Mouse (Mus musculus) cerebellum, adult 2 months (tissue): ENCODE measurements around the gene Taf13. TPM values are rescaled to one million over a fixed set of nuclear protein-coding genes. Genes with fewer than 3 reads are reported as not detected.

Source experiments
- DNase-seq, 2 experiments: peaks; one replicate each; pipeline ENCODE4 v3.0.0; 2021
- H3K27ac ChIP-seq: fragments of 200-500 bp; 2 replicates; pipeline ENCODE4 v1.5.1; 2012; ENCODE audit warnings: low read length, control low read depth, inconsistent platforms; ENCODE audit not compliant: insufficient read depth
- H3K27me3 ChIP-seq: fragments of 200-500 bp; 2 replicates; pipeline ENCODE4 v1.6.1; 2012; ENCODE audit warnings: inconsistent platforms, mild to moderate bottlenecking, low read length, moderate library complexity; ENCODE audit not compliant: control insufficient read depth, insufficient read depth
- H3K4me1 ChIP-seq: fragments of 200-500 bp; 2 replicates; pipeline ENCODE4 v1.6.1; 2011; ENCODE audit warnings: low read length; ENCODE audit not compliant: control insufficient read depth, insufficient read depth
- H3K4me3 ChIP-seq: fragments of 200-500 bp; replicated peaks from 2 replicates; pipeline ENCODE3; 2011; ENCODE audit warnings: mild to moderate bottlenecking, low read depth, low read length, control low read depth; ENCODE audit not compliant: insufficient read depth
- CTCF ChIP-seq: fragments of 200-500 bp; IDR thresholded peaks from 2 replicates; pipeline ENCODE4 v1.5.1; 2011; ENCODE audit warnings: low read depth, mild to moderate bottlenecking, control low read depth, low read length, moderate library complexity, borderline replicate concordance; ENCODE audit not compliant: insufficient read depth
- POLR2A ChIP-seq: fragments of 200-500 bp; IDR thresholded peaks from 2 replicates; pipeline ENCODE4 v1.6.1; 2011; ENCODE audit warnings: low read length, control low read depth, borderline replicate concordance; ENCODE audit not compliant: insufficient read depth
- WGBS: fragments of 180-500 bp; shearing (Covaris S2); methylation state at CpG from one replicate; pipeline ENCODE4 v1.1.7; 2018; 5-methylcytosine and 5-hydroxymethylcytosine counted together
- polyA plus RNA-seq: library from polyadenylated mRNA; depleted of rRNA; stranded (reverse); fragments of >200 nt; gene quantifications from 2 replicates; pipeline ENCODE4 v1.2.3, GENCODE M21; 2012

Gene Taf13
- polyA plus RNA-seq, 1 experiment = 51.7 TPM

DNA sequence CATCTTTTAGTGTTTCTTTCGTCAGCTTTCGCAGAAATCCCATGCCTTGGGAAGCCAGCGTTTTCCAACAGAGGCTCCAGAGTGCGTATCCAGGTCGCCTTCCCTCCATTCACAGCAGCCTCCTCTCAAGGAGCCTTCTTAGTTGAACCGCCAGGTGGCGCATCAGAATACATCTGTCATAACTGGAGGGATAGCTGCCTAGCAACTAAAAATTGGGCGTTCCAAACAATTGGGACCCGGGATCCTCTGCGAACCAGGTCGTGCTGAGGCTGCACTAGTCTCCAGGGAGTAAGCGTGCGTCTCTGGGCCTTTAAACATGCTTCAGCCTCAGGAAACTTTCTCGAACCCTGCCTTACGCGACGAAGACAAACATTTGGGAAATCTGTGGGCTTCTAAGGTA, 34.2 kb upstream of the Taf13 start:
- WGBS = 3% methylated on average over 17 of the region's 17 CpGs
- H3K27ac ChIP-seq = no peak overlapping the region
- peak overlapping the region; percentile 32 for H3K4me3 ChIP-seq

DNA sequence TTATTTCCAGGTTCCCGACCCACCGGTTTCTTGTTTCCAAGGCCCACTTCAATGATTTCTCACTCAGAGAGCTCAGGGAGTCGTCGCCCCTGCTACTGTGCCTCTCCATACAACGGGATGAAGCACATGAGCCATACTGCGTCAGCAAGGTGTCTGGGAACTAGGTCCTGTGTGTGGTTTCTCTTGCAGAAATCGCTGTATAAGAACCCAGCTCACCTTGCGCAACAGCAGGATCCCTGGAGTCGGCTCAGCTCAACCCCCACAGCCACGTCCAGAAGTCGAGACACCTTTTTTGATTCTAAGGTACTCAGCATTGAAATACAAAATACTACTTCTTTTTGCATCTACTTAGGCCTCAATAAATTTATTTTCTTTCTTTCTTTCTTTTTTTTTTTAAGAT, 29.2 kb upstream of the Taf13 start:
- no peak overlapping the region for H3K27ac ChIP-seq
- TF ChIP-seq POLR2A (no peak), CTCF (no peak)
- WGBS = 84% methylated on average over 11 of the region's 11 CpGs
- H3K4me1 ChIP-seq = no peaks in the 10 kb centered on the region
- no peak for DNase-seq
- no peak overlapping the region for H3K4me3 ChIP-seq
- no peaks in the 10 kb centered on the region for H3K27me3 ChIP-seq

More for the DNA sequence above, 34.2 kb upstream of the Taf13 start:
- no peak for TF ChIP-seq POLR2A
- TF ChIP-seq CTCF = peak; percentile 73
- H3K4me1 ChIP-seq = no peaks in the 10 kb centered on the region
- no peaks in the 10 kb centered on the region for H3K27me3 ChIP-seq
- DNase-seq = peak; percentile 82 to 86

- DNase-seq = no peak
- Histone ChIP-seq H3K4me3 (peak overlapping the region; percentile 95), H3K4me1 (no peaks in the 10 kb centered on the region), H3K27me3 (no peaks in the 10 kb centered on the region), H3K27ac (peak overlapping the region; percentile 31)
- TF ChIP-seq POLR2A (no peak), CTCF (no peak)
- under 1% methylated on average over 42 of the region's 42 CpGs for WGBS
Measured at GRCm38 (mm10) chr3:108554111-108554561, 17.4 kb upstream of the Taf13 start.

- DNase-seq = peak; percentile 91 to 94
- TF ChIP-seq CTCF = peak; percentile 83
- peak; percentile 100 for TF ChIP-seq POLR2A
- no peaks in the 10 kb centered on the region for H3K4me1 ChIP-seq
- H3K27me3 ChIP-seq = no peaks in the 10 kb centered on the region
- H3K27ac ChIP-seq = peak overlapping the region; percentile 31
- 16% methylated on average over 22 of the region's 22 CpGs for WGBS
- peak overlapping the region; percentile 95 for H3K4me3 ChIP-seq
Measured at GRCm38 (mm10) chr3:108554587-108555312, 16.7 kb upstream of the Taf13 start.

DNA sequence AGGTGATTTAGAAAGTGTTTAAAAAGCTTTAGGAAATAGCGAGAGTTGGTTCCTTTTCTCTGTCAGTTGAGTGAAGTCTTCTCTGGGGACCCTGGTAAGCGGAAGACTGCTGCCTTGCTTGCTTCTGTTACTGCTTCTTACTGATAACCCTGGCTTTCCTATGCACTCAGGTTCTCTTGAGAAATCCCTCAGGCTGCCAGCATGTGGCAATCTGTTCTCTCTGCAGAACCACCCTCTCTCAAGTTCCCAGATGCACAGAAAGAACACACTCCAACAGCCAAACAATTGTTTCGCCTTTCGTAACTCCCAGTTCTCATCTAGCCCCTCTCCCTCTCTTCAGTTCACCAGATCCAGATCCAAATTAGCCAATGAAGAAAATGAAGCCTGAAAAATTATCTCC, 13.6 kb upstream of the Taf13 start:
- Histone ChIP-seq H3K27ac (no peak overlapping the region), H3K4me3 (no peak overlapping the region), H3K4me1 (0 out of 2 replicates have a peak, but pooled peaks cover 3% of the 10 kb centered on the region), H3K27me3 (no peaks in the 10 kb centered on the region)
- WGBS = 95% methylated on average over 4 of the region's 4 CpGs
- DNase-seq = no peak
- TF ChIP-seq POLR2A = no peak
- TF ChIP-seq CTCF = no peak

DNA sequence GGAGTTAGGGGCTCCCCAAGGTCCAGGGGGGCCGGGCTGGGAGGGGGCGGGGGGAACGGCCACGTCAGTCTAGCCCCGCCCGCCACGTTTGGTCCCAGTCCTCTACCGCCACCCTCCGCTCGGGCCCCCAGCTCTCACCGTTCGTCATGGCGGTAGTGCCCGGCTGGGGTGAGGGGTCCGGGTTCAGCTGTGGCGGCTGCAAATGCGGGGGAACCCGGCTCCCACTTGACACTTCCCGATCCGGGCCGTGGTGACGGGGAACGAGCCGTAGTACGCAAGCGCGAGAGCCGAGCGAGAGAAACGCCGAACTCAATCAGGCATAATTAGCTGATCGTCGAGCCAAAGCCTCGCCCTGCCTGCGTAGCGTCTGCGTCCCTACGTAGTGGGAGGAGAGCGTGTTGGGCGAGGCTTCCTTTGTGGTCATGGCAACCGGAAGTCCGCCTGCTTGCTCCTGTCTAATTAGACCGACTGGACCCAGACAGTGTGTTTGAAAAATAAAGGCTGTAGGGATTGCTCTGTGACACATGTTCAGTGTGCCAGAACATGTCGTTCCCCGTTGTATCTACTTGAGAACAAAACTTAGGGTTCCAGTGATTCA, 9.3 kb upstream of the Taf13 start, which contains the start of gene Tmem167b:
Gene Tmem167b, minus strand, starts transcription at position 334 of the 598 bp plus-strand sequence.
- H3K4me3 ChIP-seq = peak within 1 kb of the TSS; percentile 71
- under 1% methylated on average over 45 of the region's 45 CpGs for WGBS
- DNase-seq = peak; percentile 98
- H3K27me3 ChIP-seq = no peaks in the 10 kb centered on the region
- H3K27ac ChIP-seq = peak within 1 kb of the TSS; percentile 79
- TF ChIP-seq CTCF (no peak), POLR2A (peak; percentile 46; the same call in 1 of the 2 replicates)
- 0 out of 2 replicates have a peak, but pooled peaks cover 3% of the 10 kb centered on the region for H3K4me1 ChIP-seq

GRCm38 (mm10) chr3:108562777-108563271, 8.7 kb upstream of the Taf13 start:
- H3K4me3 ChIP-seq = peak overlapping the region; percentile 71
- H3K27me3 ChIP-seq = no peaks in the 10 kb centered on the region
- 5% methylated on average over 15 of the region's 15 CpGs for WGBS
- peak overlapping the region; percentile 12; the same call in 1 of the 2 replicates for H3K27ac ChIP-seq
- TF ChIP-seq POLR2A (no peak), CTCF (0 out of 2 replicates have a peak, but pooled peaks have one; percentile 3)
- 0 out of 2 replicates have a peak, but pooled peaks cover 3% of the 10 kb centered on the region for H3K4me1 ChIP-seq
- DNase-seq = no peak
